Mouse (Mus musculus) liver, adult 2 months (tissue): ENCODE measurements around the gene Nubpl. TPM values are rescaled to one million over a fixed set of nuclear protein-coding genes. Genes with fewer than 3 reads are reported as not detected.

Experiments used
- DNase-seq: peaks from one replicate; pipeline ENCODE4 v3.0.0-alpha.2; 2011; ENCODE audit warnings: low read depth, low spot score; ENCODE audit errors: extremely low read depth
- H3K27ac ChIP-seq: fragments of 200-500 bp; replicated peaks from 2 replicates; pipeline ENCODE4 v1.5.1; 2012; ENCODE audit warnings: low read depth, mild to moderate bottlenecking, control low read depth, inconsistent platforms, low read length; ENCODE audit not compliant: insufficient read depth
- H3K27me3 ChIP-seq: fragments of 200-500 bp; 2 replicates; pipeline ENCODE4 v1.6.1; 2012; ENCODE audit warnings: mild to moderate bottlenecking, moderate library complexity, low read length, inconsistent platforms; ENCODE audit not compliant: control insufficient read depth, insufficient read depth
- H3K36me3 ChIP-seq: fragments of 200-500 bp; 2 replicates; pipeline ENCODE4 v1.6.1; 2012; ENCODE audit warnings: low read length, inconsistent platforms; ENCODE audit not compliant: control insufficient read depth, insufficient read depth
- H3K4me1 ChIP-seq: fragments of 200-500 bp; 2 replicates; pipeline ENCODE4 v1.6.1; 2011; ENCODE audit warnings: low read length; ENCODE audit not compliant: control insufficient read depth, insufficient read depth
- H3K4me3 ChIP-seq: fragments of 200-500 bp; 2 replicates; pipeline ENCODE4 v1.5.1; 2011; ENCODE audit warnings: low read depth, mild to moderate bottlenecking, control low read depth, low read length, moderate library complexity; ENCODE audit not compliant: insufficient read depth
- H3K79me2 ChIP-seq: fragments of 200-500 bp; 2 replicates; pipeline ENCODE4 v1.6.1; 2012; ENCODE audit warnings: inconsistent platforms, mild to moderate bottlenecking, low read length, moderate library complexity; ENCODE audit not compliant: control insufficient read depth, insufficient read depth
- H3K9ac ChIP-seq: fragments of 200-500 bp; 2 replicates; pipeline ENCODE4 v1.6.1; 2012; ENCODE audit warnings: low read depth, mild to moderate bottlenecking, control low read depth, inconsistent platforms, low read length
- CTCF ChIP-seq: fragments of 200-500 bp; IDR thresholded peaks from 2 replicates; pipeline ENCODE4 v1.5.1; 2011; ENCODE audit warnings: low read depth, low read length, control low read depth
- POLR2A ChIP-seq: fragments of 200-500 bp; IDR thresholded peaks from 2 replicates; pipeline ENCODE4 v1.6.1; 2011; ENCODE audit warnings: low read length, control low read depth; ENCODE audit not compliant: insufficient read depth; ENCODE audit errors: extremely low read depth
- WGBS: fragments of 180-500 bp; shearing (Covaris S2); methylation state at CpG from one replicate; pipeline ENCODE4 v1.1.7; 2018; 5-methylcytosine and 5-hydroxymethylcytosine counted together
- polyA plus RNA-seq: library from polyadenylated mRNA; depleted of rRNA; stranded (reverse); fragments of >200 nt; gene quantifications from 2 replicates; pipeline ENCODE4 v1.2.3, GENCODE M21; 2012; rRNA removed
- total RNA-seq: library from RNA; depleted of rRNA; stranded (reverse); fragments of >200 nt; gene quantifications from 2 replicates; pipeline ENCODE4 v1.2.3, GENCODE M21; 2014; rRNA removed

The Nubpl gene
- total and polyA plus RNA-seq, 2 experiments = 7.7 to 8.2 TPM

DNA sequence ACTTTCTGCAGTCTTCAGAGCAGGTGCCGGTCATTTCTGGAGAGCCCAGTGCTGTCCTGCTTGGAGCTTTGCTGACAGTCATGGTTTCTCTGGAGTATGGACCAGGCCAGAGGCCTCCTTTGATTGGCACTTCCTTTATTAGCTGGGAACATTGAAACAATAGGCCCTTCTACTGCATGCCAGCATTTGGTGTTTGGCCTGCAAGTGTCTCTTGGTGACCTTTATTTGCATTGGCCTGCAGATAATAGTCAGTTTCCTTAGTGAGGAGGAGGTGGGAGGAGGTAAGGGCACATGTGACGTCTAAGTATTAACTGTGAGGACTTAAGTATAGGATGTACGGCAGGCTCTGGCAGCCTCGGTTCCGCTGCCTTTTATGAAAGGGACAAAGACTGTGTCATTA is 249.1 kb downstream of the Nubpl start:
- H3K79me2 ChIP-seq = no peaks in the 10 kb centered on the region
- H3K4me1 ChIP-seq = no peaks in the 10 kb centered on the region
- no peaks in the 10 kb centered on the region for H3K27me3 ChIP-seq
- DNase-seq = no peak
- no peak overlapping the region for H3K9ac ChIP-seq
- no peak overlapping the region for H3K4me3 ChIP-seq
- TF ChIP-seq CTCF = no peak
- no peak for TF ChIP-seq POLR2A
- H3K27ac ChIP-seq = no peak overlapping the region
- no peaks in the 10 kb centered on the region for H3K36me3 ChIP-seq
- 79% methylated on average over 5 of the region's 5 CpGs for WGBS

DNA sequence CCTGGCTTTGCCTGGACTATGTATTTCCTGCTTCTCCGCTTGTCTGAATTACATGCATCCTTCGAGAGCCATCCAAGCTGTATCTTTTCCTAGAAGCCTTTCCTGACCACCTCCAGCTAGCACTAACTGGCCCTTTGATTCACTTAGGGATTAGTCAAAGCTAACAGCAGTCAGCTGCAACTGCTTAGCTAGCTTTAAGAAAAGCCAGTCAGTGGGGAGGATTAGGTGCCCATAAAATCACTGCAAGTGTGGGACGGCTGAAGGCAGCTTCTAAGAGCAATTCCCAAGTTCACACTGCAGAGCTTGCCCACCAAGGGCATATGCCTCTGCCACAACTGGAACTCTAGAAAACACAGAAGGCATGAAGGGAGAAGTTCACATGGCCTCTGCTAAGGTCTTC is 252.7 kb downstream of the Nubpl start:
- DNase-seq = no peak
- Histone ChIP-seq H3K27me3 (no peaks in the 10 kb centered on the region), H3K4me1 (no peaks in the 10 kb centered on the region), H3K79me2 (no peaks in the 10 kb centered on the region), H3K27ac (no peak overlapping the region), H3K9ac (no peak overlapping the region), H3K4me3 (no peak overlapping the region), H3K36me3 (no peaks in the 10 kb centered on the region)
- WGBS = 89% methylated on average over 3 of the region's 3 CpGs
- TF ChIP-seq CTCF (no peak), POLR2A (no peak)

DNA sequence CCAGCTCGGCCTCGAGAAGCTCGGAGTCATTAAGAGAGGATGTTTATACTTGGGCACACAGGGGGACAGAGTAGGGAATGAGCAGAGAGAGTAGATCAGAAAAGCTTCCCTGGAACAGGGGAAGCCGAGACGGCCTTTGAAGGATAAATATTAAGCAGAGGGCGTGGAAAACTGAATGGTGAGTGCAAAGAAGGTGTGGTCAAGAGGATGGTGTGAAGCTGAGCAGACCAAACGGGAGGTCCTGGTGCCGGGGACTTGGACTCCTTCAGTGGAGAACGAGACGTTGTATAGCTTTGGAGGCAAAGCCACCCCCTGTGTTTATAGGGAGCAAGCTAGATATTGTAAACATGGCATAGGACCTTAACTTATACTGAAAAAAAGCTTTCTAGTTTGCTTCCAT is 261.9 kb downstream of the Nubpl start:
- WGBS = 87% methylated on average over 10 of the region's 10 CpGs
- H3K4me1 ChIP-seq = no peaks in the 10 kb centered on the region
- no peaks in the 10 kb centered on the region for H3K27me3 ChIP-seq
- no peaks in the 10 kb centered on the region for H3K36me3 ChIP-seq
- H3K27ac ChIP-seq = no peak overlapping the region
- H3K9ac ChIP-seq = no peak overlapping the region
- no peak for DNase-seq
- no peaks in the 10 kb centered on the region for H3K79me2 ChIP-seq
- H3K4me3 ChIP-seq = no peak overlapping the region
- TF ChIP-seq CTCF = no peak

DNA sequence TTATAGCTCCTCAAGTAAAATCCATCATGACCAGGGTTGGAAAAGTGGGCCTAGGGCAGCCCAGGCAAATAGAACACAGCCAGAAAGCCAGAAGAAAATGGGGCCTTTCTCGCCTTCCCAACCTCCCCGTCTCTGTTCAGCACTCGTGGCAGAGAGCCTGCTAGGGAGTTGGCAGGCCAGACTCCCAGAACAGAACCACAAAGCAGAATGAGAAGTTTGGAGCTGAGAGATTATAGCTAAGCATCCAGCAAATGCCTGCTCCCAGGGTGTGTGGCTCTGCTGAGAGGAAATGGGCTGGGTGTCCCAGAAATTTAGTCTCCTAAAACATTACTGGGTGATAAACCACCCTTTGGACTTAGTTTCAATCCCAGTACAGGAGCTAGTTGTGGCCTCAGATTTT is 262.6 kb downstream of the Nubpl start:
- no peak for DNase-seq
- Histone ChIP-seq H3K27me3 (no peaks in the 10 kb centered on the region), H3K9ac (no peak overlapping the region), H3K36me3 (no peaks in the 10 kb centered on the region), H3K4me1 (no peaks in the 10 kb centered on the region), H3K4me3 (no peak overlapping the region), H3K27ac (no peak overlapping the region), H3K79me2 (no peaks in the 10 kb centered on the region)
- no peak for TF ChIP-seq POLR2A
- TF ChIP-seq CTCF = no peak
- 89% methylated on average over 3 of the region's 3 CpGs for WGBS

DNA sequence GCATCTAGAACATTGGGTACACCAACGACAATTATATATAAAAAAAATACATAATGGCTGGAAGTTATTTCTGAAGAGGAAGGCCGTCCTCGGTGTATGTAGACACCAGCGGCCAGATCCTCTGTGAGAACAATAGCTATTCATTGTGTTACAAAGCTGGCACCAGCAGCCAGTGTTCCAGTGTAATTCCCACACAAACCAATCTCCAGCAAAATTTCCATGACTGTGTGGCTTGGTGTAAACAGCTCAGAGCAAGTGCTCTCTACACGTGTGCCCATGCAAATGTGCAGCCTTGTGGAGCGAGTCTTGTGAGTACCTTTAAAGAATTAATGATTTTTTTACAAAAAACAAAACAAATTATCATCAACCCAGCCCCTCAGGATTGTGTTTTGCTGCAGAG is 263.7 kb downstream of the Nubpl start:
- H3K4me1 ChIP-seq = no peaks in the 10 kb centered on the region
- DNase-seq = no peak
- TF ChIP-seq CTCF (no peak), POLR2A (no peak)
- no peak overlapping the region for H3K9ac ChIP-seq
- no peak overlapping the region for H3K27ac ChIP-seq
- WGBS = 91% methylated on average over 6 of the region's 6 CpGs
- H3K36me3 ChIP-seq = no peaks in the 10 kb centered on the region
- H3K79me2 ChIP-seq = no peaks in the 10 kb centered on the region
- no peak overlapping the region for H3K4me3 ChIP-seq
- no peaks in the 10 kb centered on the region for H3K27me3 ChIP-seq

Other genes starting within 250 kb of the Nubpl start
- gene Heatr5a, start 126.4 kb upstream of the Nubpl start, total RNA-seq = 8.1 and 10.3 TPM in 2 replicates
- gene Heatr5a, start 126.4 kb upstream of the Nubpl start, polyA plus RNA-seq = 9.1 and 9.6 TPM in 2 replicates
- 13.6 and 14.8 TPM in 2 replicates for gene Dtd2, start 91.2 kb upstream of the Nubpl start, total RNA-seq
- 10.8 and 12.6 TPM in 2 replicates for gene Dtd2, start 91.2 kb upstream of the Nubpl start, polyA plus RNA-seq
- not detected in 2 replicates for gene Gpr33, start 69.7 kb upstream of the Nubpl start, total RNA-seq
- gene Gpr33, start 69.7 kb upstream of the Nubpl start, polyA plus RNA-seq = not detected in 2 replicates